Mouse (Mus musculus): ENCODE data around the gene Cd164.

Gene Cd164

DNA sequence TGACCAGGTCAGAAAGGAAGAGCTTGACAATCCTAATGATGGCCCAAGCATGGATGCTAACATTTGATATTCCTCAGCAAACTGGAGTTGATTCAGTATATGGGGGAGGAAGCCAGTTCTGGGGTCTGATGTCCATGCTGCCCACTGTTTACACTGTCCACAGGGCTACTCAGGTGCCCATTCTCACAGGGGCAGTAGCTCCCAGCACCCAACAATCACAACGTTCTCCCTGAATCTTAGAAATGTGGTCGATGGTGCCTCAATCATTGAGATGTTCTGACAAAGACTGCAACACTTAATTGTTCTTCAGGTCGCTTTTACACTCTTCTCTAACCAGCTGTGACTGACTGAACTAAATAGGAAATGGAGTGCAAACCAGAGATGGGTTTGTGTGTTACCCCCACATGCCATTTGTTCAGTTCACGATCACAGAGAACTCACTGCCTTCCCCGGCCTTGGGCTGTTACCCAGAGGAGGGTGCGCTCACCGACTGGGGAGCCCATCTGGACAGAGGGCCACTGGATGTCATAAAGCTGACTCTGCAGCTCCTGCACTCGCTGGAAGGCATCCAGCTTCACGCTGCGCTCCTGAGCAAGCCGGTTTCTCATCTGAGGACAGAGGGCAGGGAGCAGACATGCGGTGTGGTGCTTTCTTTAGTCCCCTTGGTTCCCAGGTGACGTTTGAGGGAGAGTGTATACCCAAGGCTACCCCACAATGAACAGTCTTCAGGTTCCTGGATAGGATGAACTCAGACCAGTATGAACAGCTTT is 27.4 kb downstream of the Cd164 start:
- no peak for DNase-seq (ENCODE audit: low read depth)

DNA sequence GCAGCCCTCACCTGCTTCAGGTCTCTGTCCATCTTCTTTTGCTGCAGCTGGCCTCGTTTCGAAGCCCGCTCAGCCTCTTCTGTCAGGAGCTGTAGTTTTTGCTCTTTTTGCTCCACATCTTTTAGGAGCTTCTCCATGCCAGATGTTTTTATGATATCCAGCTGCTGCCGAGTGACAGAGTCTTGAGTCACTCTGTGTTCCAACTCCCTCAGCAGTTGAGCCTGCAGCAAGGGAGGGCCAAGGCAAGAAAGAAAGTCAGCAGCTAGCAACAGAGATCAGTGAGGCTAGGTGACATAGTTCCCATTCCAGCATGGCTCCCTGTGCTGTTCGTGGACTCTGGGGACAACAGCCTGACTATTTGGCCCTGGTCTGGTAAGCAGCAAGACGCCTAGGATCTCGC is 31.5 kb downstream of the Cd164 start:
- no peak for DNase-seq (ENCODE audit: low read depth)

DNA sequence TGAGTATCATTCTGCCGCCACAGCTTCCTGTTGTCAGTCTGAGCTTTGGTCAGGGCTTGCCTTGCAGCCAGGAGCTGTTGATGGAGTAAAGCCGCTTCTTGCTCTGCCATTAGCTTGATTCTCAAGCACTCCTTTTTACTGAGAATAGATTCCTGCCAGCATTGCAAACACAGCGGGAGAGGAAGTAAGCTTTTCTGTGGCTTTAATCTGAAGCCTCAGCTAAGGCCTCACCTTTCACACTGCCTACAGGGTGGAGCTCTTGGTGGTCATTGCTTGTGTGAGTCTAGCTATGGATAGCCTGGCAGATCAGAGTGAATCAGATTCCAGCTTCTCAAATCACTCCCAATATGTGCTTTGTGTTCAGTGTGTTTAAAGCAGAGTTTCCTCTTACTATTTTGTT is 33.1 kb downstream of the Cd164 start:
- no peak for DNase-seq (ENCODE audit: low read depth)

DNA sequence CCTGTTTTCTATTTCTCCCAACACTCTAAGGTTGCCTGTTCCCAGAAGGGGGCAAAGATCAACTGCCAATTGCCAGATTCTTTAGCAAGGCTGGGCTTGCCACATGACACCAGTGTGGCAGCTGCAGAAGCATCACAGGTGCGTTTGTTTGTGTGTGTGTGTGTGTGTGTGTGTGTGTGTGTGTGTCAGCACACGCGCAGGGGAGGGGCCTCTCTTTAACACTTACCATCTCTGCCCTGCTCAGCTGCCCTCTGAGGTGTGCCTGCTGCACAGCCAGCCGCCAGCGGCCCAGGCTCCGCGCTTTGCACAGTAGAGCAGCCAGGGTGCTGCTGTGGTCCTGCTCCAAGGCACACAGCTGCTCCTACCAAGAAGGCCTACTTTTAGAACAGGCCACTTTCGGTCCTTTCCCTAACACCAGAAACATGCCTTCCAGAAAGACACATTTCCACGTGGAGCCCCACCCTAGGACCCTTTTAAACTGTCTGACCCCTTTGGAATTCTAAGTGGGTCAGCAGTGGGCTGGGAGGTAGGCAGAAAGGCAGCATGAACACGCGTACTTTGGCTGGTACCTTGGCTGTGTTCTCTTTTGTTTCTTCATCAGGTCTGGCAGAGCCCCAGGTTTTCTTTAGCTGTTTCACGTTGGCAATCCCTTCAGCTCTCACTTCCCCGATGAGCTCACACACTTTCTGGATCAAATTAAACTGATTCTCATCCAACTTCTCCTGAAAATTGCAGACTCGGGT is 33.8 kb downstream of the Cd164 start:
- DNase-seq (ENCODE audit: low read depth): no peak

DNA sequence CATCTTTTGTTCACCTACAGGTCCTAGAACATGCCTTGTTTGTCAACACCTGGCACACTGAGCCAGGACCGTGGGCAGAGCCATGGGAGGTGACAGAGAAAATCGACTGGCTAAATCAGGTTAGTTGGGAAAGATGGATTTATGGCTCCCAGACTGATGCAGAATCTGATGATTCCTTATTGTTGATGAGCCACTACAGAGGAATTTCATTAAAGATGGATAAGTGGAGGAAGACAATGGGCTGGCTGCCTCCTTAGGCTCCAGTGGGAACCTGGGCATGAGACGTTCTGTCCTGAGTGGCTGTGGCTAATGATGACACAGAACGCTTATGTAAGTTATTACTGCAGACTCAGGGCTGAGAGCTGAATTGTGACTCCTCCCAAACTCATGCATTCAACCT is 34.5 kb downstream of the Cd164 start:
- DNase-seq (ENCODE audit: low read depth): no peak

DNA sequence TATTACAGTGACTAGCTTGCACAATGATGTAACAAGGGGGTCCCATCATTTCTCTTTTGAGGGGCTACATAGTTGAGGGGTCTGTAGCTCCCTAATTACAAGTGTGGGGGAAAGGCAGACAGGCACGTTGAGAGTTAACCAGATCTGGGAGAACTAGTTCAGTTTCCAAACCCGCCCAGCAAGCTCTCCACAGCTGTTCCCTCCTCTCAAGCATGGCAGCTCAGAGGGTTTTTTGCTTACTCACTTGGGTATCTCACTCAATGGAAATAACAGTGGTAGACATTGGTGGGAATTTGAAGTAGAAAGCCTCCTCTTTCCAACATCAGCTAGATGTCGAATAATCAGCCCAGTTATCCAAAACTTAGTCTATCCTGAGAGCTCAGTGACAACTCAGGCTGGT is 35.9 kb downstream of the Cd164 start:
- DNase-seq (ENCODE audit: low read depth): no peak

DNA sequence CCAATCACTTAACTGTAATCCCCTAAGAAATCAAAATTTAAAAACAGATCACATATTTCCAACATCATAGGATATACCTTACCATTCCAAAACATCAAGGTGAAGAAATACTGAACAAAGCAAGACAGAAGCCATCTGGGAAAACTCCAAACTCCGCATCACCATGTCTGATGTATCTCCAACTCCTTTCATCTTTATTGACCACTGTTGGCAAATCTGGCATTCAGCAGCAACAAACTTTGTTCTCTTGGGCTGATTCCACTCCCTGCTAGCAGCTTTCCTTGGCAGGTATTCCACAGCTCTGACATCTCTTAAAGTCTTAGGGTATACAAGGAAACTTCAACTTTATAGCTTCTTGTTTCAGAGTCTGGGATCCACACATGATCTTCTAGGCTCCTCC is 39.2 kb downstream of the Cd164 start:
- DNase-seq (ENCODE audit: low read depth): no peak

DNA sequence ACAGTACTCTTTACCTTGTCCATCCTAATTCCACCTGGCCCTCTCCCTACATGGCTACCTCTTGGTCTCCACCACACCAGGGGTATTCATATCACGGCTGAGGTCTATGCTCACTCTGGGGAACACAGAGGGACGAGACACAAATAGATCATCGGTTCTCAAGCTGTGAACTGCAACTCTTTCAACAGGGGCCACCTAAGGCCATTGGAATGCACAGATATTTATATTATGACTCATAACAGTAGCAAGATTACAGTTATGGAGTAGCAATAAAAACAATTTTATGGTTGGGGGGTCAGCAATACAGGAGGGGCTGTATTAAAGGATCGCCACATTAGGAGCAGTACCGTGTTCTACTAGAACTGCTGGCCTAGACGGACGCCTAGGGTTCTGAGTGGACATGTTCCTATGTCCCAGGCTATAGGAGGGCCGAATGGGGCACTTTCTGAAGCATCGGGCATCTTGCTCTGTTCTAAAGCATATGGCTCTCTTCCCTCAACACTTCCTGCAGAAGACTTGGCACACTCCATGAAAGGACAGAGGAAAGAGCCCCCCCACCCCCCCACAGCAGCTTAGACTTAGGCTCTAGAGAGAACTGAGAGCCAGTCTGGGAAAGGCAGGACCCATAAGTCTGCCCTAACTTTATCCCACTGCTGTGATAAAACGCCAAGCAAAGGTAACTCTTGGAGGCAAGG is 42.6 kb downstream of the Cd164 start:
- no peak for DNase-seq (ENCODE audit: low read depth)

DNA sequence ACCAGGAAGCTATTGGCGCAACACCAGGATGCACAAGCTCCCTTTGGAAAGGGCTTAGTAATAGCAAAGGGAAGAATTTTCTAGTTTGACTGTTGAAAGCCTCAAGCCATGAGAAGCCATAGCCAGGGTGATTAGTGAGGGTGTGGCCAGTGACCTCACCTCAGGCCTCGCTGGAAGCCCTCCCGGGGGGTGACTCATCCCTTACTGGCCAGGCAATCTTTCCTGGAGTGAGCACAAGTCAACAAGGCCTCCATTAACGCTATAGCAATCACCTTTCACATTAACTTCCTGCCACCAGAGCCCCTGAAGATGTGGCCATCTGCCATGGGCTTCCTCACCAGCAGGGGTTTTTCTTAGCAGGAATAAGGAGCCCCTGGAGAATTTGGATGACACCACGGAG is 45.9 kb downstream of the Cd164 start:
- DNase-seq (ENCODE audit: low read depth): peak; percentile 34

DNA sequence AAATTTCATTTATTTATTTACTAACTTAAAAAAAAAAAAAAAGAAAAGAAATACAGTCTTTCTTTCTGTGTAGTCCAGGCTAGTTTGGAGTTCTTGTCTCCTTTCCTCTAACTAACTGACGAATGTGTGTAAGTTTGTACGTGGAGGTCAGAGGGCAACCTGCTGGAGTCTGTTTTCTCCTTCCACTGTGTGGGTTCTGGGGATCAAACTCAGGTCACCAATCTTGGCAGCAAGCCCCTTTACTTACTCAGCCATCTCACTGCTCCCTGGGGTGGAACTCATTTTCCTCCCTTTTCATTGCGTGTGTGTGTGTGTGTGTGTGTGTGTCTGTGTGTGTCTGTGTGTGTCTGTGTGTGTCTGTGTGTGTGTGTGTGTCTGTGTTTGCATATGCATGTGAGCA is 49.1 kb downstream of the Cd164 start:
- no peak for DNase-seq (ENCODE audit: low read depth)

DNA sequence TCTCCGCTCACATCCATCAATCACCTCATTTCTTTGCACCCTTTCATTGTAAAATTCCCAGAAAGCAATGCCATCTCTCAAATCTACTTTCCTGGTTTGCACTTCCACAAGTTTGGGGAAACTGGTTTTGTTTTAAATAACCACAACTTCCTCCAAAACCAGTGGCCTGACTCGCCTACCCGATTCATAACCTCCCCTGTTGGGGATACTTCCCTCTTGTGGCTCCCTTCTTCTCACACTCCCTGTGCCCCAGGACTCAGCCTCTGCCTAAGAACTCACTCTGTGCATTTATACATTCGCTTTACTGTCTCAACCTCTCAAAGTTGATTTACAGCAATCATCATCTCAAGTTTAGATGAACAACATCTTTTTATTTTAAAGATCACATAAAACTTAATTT is 51.9 kb downstream of the Cd164 start:
- no peak for DNase-seq (ENCODE audit: low read depth)

DNA sequence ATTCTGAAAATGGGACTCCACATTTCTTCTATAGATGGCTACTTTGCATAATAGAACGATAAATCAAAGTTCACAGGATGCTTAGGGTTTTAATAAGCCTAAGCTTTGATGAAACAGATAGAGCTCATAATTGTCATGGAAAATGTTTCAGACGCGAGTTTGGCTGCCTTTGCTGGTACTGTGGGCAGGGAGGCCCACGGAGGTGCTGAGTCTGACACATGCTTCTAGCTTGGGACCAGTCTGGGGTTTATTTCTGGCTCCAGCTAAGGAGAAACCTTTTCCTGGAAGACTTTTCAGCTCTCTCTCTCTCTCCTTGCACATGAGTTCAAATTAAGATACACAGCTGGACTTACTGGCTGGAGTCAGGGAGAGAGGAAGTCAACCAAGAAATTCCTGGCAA is 53.1 kb downstream of the Cd164 start:
- DNase-seq (ENCODE audit: low read depth): no peak

DNA sequence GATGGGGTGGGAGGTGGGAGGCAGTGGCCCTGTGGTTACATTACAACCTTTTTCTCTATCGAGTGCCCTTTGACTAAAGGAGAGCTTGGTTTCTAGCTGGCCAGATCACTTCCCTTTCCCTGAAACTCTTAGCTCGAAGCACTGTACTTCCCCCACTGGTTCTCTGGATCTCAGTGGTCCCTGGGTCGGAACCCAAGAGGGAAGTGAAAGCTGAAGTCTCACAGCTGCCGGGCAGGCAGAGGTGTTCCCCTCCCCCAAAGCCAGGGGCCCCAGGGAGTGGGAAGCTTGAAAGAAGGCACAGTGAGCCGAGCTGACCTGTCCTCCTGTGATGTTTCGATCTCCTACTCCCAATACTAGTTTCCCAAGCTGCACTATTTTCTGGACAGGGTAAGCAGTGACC is 54.0 kb downstream of the Cd164 start:
- peak; percentile 50 for DNase-seq (ENCODE audit: low read depth)

DNA sequence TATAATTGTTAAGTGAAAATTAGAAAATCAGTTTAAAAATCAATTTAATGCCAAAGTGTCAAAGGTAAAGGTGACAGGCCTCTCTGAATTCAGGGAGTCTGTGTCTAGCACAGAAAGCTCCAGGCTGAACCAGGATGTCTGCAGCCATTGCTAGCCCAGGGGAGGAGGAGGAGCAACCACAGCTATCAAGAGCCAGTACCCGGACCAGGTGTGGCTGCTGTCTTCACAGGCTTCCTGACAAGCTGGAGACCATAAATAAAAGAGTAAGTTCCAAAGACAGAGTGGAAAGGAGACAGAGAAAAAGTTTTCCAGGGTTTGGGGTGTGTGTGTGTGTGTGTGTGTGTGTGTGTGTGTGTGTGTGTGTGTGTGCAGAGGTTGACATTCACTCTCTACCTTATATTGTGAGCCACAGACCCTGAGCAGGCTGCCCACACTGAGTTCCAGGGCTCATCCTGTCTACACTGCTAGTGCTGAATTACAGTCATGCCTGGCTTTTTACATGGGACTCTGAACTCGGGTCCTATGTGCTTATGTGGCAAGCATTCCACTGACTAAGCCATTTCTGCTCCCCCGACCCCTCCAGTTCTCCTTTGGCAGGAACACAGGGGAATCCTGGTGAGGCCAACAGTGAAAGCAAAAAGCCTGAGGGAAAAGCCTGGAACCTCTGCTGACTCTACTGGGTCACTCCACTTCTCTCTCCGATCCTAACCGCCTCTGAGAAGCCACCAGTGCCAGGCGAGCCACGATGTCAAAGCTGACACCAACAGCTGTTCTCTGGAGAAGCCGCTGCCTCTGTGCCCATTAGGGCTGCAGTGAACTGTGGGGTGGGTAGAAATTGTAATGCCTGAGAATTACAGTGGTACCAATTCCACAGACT is 56.5 kb downstream of the Cd164 start:
- DNase-seq (ENCODE audit: low read depth): no peak

DNA sequence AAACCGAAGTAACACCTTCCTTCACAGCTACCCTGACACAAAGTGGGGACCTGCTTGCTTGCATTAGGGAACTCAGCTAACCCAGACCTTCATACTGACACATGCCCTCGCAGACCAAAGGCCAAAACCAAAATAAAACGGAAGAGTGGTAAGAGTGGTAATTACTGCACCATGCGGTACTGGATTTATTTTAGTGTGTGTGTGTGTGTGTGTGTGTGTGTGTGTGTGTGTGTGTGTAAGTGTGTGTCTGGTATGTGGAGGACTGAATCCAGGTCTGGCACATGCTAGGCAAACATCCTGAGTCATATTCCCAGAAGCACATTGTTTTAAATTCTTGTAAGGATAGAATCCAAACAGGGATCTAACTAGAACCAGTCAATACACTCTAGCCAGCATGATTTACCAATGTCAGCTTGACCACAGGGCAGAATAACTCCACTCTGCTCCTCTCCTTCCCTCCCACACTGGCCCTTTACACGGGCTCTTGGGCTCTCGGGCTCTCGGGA is 57.2 kb downstream of the Cd164 start:
- DNase-seq (ENCODE audit: low read depth): no peak

DNA sequence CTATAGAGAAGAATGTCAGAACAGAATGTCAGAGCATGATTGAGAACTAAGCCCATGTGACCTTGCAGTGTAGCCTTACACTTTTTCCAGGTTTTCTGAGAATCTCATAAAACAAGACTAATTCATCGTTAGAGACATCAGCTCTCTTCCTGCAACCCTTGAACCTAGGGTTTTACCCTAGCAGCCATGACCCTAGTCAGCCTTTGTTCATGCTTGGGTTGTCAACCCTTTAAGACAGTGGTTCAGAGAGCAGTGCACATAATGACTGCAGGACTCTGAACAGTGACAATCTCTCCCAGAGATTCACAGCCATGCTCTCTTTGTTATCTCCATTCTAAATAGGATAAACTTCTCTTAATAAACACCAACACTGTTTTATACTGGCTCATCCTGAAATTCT is 59.3 kb downstream of the Cd164 start:
- DNase-seq (ENCODE audit: low read depth): no peak

DNA sequence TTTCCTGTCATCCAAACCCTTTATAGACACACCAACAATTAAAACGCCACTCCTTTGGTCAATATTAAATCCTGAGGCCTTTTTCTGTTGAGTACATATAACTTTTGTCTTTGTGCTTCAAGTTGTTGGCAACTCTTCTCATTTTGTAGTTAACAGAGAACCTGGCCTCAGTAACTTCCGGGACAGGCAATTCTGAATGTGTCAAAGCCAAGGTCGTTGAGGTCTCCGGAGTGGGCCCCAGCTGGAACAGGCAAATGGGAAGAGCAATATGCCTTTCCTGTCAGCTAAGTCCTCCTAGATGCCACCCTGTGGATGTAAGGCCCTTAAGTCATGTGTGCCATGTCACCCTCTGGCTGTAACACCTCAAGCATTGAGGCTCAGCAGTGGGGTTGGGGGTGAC is 61.2 kb downstream of the Cd164 start:
- no peak for DNase-seq (ENCODE audit: low read depth)

Measured in c-Kit-positive CD71-negative TER-119-negative erythroid progenitor cells, embryonic 14.5 days (primary cell).